Mouse (Mus musculus) cortical plate, adult 2 months (tissue): ENCODE measurements around the gene Dab1. TPM values are rescaled to one million over a fixed set of nuclear protein-coding genes. Genes with fewer than 3 reads are reported as not detected.

ENCODE experiments used
- H3K27ac ChIP-seq: fragments of 200-500 bp; 2 replicates; pipeline ENCODE4 v1.5.1; 2012; ENCODE audit warnings: low read length, control low read depth, inconsistent platforms; ENCODE audit not compliant: insufficient read depth
- H3K4me1 ChIP-seq: fragments of 200-500 bp; 2 replicates; pipeline ENCODE4 v1.6.1; 2011; ENCODE audit warnings: low read length; ENCODE audit not compliant: control insufficient read depth, insufficient read depth
- H3K4me3 ChIP-seq: fragments of 200-500 bp; 2 replicates; pipeline ENCODE4 v1.5.1; 2011; ENCODE audit warnings: mild to moderate bottlenecking, low read length, control low read depth; ENCODE audit not compliant: insufficient read depth
- CTCF ChIP-seq: fragments of 200-500 bp; IDR thresholded peaks from 2 replicates; pipeline ENCODE4 v1.5.1; 2011; ENCODE audit warnings: mild to moderate bottlenecking, control low read depth, low read length; ENCODE audit not compliant: insufficient read depth; ENCODE audit errors: extremely low read depth
- POLR2A ChIP-seq: fragments of 200-500 bp; IDR thresholded peaks from 2 replicates; pipeline ENCODE4 v1.6.1; 2011; ENCODE audit warnings: mild to moderate bottlenecking, low read length, control low read depth; ENCODE audit not compliant: insufficient read depth; ENCODE audit errors: extremely low read depth
- polyA plus RNA-seq: library from polyadenylated mRNA; depleted of rRNA; stranded (reverse); fragments of >200 nt; gene quantifications from 2 replicates; pipeline ENCODE4 v1.2.3, GENCODE M21; 2012

Gene Dab1
- polyA plus RNA-seq, 1 experiment = 42.9 TPM

DNA sequence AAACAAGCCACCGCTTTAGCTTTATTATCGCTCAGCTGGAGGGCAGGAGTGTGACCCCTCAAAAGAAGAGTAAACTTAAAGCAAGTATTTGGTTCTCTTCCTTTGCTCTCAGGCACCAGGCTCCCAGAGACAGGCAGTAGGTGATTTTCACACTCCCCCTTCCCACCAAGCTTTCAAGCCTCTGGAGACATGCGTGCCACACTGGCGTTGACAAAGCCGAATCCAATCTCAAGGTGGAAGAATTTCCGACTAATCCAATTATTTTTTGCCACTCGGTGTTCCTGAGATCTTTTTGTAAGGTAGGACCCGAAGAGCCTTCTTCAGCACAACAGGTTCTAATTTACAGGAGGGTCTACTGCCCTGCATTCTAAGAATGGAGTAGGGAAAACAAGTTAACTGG lies 747.3 kb downstream of the Dab1 start:
- TF ChIP-seq CTCF (no peak), POLR2A (no peak)
- Histone ChIP-seq H3K4me3 (peak overlapping the region; percentile 61), H3K27ac (no peak overlapping the region; the same call in 1 of the 2 replicates), H3K4me1 (no peaks in the 10 kb centered on the region; the same call in 1 of the 2 replicates)

DNA sequence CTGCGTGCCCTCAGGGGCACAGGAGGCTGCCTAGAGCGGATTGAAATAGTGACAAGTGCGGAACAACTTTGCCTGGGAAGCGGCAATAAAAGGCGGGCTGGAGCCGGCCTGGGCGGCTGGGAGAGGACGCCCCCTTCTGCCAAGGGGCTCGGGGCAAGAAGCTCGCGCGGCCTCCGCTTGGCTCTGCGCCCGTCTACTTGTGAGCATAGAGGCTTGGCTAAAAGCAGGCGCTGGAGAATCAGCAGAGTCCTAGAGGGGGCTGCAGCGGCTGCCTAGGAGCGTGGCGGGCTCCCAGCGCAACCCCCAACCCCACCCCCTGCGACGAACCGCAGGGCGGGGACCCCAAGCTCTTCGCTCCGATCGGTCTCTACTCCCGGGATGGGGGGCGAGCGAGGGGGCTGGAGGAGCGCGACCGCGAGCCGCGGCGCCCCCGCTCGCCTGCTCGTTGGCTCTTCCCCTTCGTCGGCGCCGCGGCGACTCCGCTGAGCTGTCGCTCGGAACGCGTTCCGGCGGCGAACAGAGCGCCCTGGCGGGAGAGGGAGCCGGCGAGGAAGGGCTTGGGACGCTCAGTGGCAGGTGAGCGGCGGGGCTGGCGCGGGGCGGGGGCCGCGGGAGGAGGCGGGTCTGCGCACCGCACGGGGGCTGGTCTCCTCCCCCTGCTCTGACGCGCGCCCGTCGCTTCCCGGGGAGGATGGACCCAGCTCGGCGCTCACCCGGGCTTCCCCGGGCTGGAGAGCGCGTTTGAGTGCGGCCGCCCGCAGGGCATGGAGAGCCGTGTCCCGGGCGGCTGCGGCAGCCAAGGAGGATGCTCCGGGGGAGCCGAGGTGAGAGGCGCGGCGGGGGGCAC lies 748.0 kb downstream of the Dab1 start:
- TF ChIP-seq CTCF (no peak), POLR2A (peak; percentile 31; the same call in 1 of the 2 replicates)
- Histone ChIP-seq H3K27ac (peak overlapping the region; percentile 97), H3K4me3 (peak overlapping the region; percentile 61), H3K4me1 (peaks cover 3% of the 10 kb centered on the region)

DNA sequence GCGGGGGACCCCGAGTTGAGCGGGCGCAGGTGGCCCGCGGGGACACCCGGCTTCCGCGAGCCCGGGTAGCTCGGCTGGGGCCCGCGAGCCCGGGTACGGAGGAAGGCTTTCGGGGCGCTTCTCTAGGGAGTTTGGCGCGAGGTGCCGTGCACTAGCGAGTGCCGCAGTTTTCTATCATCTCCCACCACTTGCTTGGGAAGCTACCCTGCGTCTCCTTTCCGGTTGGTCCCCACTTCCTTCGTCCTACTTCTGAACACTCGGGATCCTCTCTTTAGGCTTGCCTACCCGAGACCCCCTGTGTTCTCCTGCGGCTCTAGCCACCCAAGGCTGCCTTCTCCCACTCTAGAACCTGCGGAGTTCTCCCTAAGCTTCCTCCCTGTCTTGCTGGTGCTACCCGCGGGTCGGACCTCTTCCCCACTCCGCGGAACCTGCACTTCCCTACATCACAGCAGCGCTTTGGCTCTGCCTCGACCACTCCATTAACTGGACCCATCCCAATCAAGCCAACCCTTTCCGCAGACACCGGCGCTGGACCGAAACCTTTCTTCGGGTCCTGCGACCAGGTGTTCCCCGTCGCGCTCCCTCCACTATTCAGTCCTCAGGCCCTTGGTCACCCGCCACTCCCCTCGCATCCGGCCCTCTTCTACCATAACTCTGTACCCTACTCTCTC lies 748.7 kb downstream of the Dab1 start:
- Histone ChIP-seq H3K4me3 (peak overlapping the region; percentile 61), H3K4me1 (peaks cover 4% of the 10 kb centered on the region), H3K27ac (no peak overlapping the region)
- TF ChIP-seq CTCF (no peak), POLR2A (no peak)

DNA sequence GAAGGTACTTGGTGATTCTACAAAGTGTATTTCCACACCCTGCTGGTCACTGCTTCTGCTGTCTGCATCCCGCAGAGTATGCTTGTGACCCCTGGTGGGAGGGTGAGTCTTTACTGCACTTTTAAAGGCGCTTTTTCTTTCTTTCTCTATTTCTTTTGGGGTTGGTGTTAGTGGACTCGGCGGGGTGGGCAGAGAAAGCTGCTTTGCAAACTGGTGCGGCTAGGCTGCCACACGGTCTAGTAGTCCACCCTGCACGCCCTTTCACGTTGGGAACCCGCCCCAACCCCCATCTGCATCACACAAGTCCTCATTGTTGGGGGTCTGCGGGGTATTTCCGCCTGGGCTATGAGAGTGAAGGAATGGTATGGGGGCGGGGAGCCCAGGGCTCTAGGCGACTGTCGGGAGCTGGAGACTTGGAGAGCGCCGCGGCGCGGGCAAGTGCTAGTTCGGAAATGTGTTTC lies 749.4 kb downstream of the Dab1 start:
- TF ChIP-seq CTCF (no peak), POLR2A (no peak)
- Histone ChIP-seq H3K4me3 (peak overlapping the region; percentile 61), H3K4me1 (peaks cover 4% of the 10 kb centered on the region), H3K27ac (no peak overlapping the region)

DNA sequence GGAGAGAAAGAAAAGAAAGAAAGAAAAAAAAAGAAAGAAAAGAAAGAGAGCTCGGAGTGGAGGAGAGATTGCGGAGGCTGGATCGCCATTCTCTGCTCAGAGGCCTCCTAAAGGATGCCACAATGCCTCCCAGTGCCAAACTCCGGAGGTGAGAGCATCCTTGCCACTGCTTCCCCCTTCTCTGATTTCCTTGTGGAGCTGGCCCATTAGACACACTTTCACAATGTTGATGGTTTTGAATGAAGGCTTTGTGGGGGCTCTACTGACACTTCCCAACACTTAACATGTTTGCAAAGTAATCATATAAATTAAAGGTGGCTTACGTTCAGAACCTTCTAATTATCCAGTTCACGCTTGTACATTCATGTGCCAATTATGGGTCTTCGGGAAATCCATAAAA lies 749.9 kb downstream of the Dab1 start:
- peaks cover 4% of the 10 kb centered on the region for H3K4me1 ChIP-seq
- TF ChIP-seq POLR2A = no peak
- TF ChIP-seq CTCF = no peak
- peak overlapping the region; percentile 61 for H3K4me3 ChIP-seq
- H3K27ac ChIP-seq = no peak overlapping the region

DNA sequence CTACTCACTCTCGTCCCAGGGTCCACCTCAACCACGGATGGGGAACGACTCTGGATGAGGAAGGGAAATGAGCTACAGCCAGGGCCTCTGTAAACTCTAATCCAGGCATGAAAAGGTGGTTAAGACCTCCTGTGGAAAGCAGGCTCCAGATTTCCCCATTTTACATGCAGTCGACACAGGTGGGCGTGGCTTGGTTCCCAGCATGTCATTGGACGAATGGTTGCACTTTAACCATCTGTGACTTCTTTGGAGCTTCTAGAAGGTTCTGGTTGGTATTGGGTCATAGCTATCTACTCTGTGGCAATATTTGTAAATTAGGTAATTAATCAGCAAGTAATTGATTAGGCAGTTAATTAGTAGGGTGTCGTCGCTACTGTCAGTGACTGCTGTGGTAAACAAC lies 752.0 kb downstream of the Dab1 start:
- Histone ChIP-seq H3K4me1 (peaks cover 4% of the 10 kb centered on the region), H3K27ac (no peak overlapping the region), H3K4me3 (no peak overlapping the region)
- TF ChIP-seq CTCF (no peak), POLR2A (no peak)

DNA sequence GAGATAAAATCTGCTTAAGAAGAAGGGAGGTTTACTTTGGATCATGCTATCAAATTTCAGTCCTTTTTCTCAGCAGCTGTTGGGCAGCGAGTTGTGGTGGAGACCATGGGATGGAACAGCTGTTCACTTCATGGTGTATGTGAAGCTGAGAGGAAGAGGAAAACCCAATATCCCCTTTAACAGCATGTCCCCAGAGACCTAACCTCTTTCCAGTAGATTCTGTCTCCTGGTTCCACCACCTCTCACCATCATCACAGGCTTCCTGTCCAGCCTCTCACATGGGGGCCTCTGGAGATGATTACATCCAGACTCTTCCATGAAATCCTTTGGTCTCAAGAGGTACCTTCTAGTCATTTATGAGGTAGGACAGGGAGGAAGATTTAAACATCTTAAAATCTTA lies 755.0 kb downstream of the Dab1 start:
- Histone ChIP-seq H3K4me1 (peaks cover 7% of the 10 kb centered on the region), H3K27ac (no peak overlapping the region), H3K4me3 (no peak overlapping the region)
- TF ChIP-seq POLR2A (no peak), CTCF (no peak)

DNA sequence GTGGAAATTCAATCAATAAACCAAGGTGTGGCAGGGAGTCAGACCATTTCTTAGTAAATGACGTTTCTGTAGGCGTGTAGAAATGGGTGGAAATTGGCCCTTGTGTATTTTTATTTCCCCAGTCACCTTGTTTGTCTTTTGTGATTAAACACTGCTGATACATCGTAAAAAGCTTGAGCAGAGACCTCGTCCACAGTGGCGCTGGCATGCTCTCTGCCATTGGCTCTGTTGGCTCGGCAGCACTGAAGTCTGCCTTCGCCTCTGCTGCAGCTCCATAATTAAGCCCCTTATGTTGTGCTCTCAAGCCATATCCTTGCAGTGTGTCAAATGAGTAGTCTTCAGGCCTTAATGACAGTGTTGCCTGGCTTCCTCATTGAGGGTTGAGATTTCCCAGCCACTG lies 765.5 kb downstream of the Dab1 start:
- no peak for TF ChIP-seq CTCF
- TF ChIP-seq POLR2A = no peak
- H3K4me3 ChIP-seq = no peak overlapping the region
- peaks cover 2% of the 10 kb centered on the region; the same call in 1 of the 2 replicates for H3K4me1 ChIP-seq
- H3K27ac ChIP-seq = no peak overlapping the region

DNA sequence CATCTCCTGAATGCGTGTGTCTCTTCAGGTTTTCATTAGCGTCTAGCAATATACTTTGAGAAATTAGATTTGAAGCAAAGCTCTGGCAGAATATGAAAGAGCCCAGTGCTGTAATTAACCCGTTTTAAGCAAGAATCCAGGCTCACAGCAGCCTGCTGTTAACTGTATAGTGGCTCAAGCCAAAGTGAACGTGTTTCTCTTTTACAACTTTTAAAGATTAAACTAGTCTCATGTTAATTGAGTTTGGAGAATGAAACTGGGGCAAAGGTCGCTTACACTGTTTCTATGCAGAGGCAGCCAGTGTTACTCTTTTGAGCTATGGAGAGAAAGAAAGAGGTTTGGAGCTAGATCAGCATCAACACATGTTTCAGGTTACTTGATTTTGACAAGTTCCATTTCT lies 766.1 kb downstream of the Dab1 start:
- H3K4me3 ChIP-seq = no peak overlapping the region
- peaks cover 2% of the 10 kb centered on the region; the same call in 1 of the 2 replicates for H3K4me1 ChIP-seq
- H3K27ac ChIP-seq = no peak overlapping the region; the same call in 1 of the 2 replicates
- TF ChIP-seq CTCF = no peak
- TF ChIP-seq POLR2A = no peak

DNA sequence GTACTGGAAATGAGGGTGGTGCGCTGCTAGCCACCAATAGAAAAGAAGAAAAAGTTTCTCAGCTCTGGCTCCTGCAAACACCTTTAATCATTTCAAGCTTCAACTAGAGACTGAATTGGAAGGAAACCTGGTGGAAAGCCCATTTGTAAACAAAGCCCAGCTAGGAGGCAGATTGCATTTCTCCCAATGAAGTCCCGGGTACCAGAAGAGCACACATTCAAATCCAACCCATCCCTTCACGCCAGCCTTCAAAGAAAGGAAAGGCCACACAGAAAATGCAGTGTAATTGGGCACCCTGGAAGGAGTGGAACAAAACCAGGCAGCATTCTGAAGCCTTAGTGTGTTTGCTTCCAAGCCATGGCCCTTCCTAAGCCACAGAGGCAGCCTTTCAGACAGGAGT lies 776.4 kb downstream of the Dab1 start:
- no peak overlapping the region for H3K4me3 ChIP-seq
- no peaks in the 10 kb centered on the region for H3K4me1 ChIP-seq
- TF ChIP-seq CTCF (no peak), POLR2A (no peak)
- no peak overlapping the region for H3K27ac ChIP-seq

DNA sequence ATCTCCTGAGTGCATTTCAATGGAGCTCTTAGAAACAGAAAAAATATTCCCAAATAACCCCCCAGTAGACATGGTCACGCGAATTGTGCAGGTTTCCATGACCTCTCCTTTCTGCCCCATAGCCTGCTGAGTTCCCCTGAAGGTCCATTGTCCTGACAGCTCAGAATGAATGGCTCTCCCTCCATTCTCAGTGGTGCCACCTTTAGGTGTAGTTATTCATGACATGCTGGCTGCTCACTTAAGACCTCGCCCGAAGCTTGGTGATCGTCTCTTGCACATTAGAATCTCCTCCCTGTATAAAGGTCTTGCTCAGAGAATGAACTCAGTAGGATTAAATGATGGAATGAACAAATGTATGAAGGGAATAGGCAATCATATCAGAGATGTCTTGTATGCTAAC lies 776.9 kb downstream of the Dab1 start:
- H3K27ac ChIP-seq = no peak overlapping the region
- no peak overlapping the region for H3K4me3 ChIP-seq
- 0 out of 2 replicates have a peak, but pooled peaks have one; percentile 32 for TF ChIP-seq CTCF
- TF ChIP-seq POLR2A = no peak
- no peaks in the 10 kb centered on the region for H3K4me1 ChIP-seq
